Mouse (Mus musculus): ENCODE measurements around the gene Ccdc47. TPM values are rescaled to one million over a fixed set of nuclear protein-coding genes. Genes with fewer than 3 reads are reported as not detected.

Ccdc47 gene
- polyA plus RNA-seq, 1 experiment from 2014 or later, result 41.9 TPM

- no peaks in the 10 kb centered on the region for H3K27me3 ChIP-seq (replicated peaks; ENCODE audit: control insufficient read depth, insufficient read depth, low read length)
- ATAC-seq, result no peak
- H3K4me2 ChIP-seq (replicated peaks; ENCODE audit: low read depth), result no peak overlapping the region
- H3K36me3 ChIP-seq (ENCODE audit: control insufficient read depth, insufficient read depth), result peaks cover 8% of the 10 kb centered on the region
- H3K27ac ChIP-seq (ENCODE audit: low read depth, low read length), result no peak overlapping the region
- H3K4me3 ChIP-seq (ENCODE audit: low read depth, low read length), result no peak overlapping the region
- H3K9me3 ChIP-seq (ENCODE audit: control insufficient read depth), result no peaks in the 10 kb centered on the region
- no peaks in the 10 kb centered on the region for H3K4me1 ChIP-seq (replicated peaks; ENCODE audit: control insufficient read depth, insufficient read depth, low read length)
- no peak overlapping the region for H3K9ac ChIP-seq (ENCODE audit: low read depth, low read length)
- TF ChIP-seq CTCF (IDR thresholded peaks at IDR 0.05; ENCODE audit: low read depth), result no peak
- 88% methylated on average over 2 of the region's 2 CpGs for WGBS
Observed at GRCm38 (mm10) chr11:106180449-106180801, 35.7 kb downstream of the Ccdc47 start.

GRCm38 (mm10) chr11:106179711-106180448 lies 36.3 kb downstream of the Ccdc47 start:
- Histone ChIP-seq H3K27ac (ENCODE audit: low read depth, low read length) (no peak overlapping the region), H3K27me3 (replicated peaks; ENCODE audit: control insufficient read depth, insufficient read depth, low read length) (no peaks in the 10 kb centered on the region), H3K4me2 (replicated peaks; ENCODE audit: low read depth) (no peak overlapping the region), H3K4me1 (replicated peaks; ENCODE audit: control insufficient read depth, insufficient read depth, low read length) (no peaks in the 10 kb centered on the region), H3K9me3 (ENCODE audit: control insufficient read depth) (no peaks in the 10 kb centered on the region), H3K9ac (ENCODE audit: low read depth, low read length) (no peak overlapping the region), H3K4me3 (ENCODE audit: low read depth, low read length) (no peak overlapping the region), H3K36me3 (ENCODE audit: control insufficient read depth, insufficient read depth) (peaks cover 8% of the 10 kb centered on the region)
- no peak for ATAC-seq
- 69% methylated on average over 7 of the region's 7 CpGs for WGBS
- TF ChIP-seq CTCF (IDR thresholded peaks at IDR 0.05; ENCODE audit: low read depth), result no peak

GRCm38 (mm10) chr11:106178036-106178782 lies 37.9 kb downstream of the Ccdc47 start:
- Histone ChIP-seq H3K27ac (ENCODE audit: low read depth, low read length) (no peak overlapping the region), H3K4me3 (ENCODE audit: low read depth, low read length) (no peak overlapping the region), H3K4me2 (replicated peaks; ENCODE audit: low read depth) (no peak overlapping the region), H3K9me3 (ENCODE audit: control insufficient read depth) (no peaks in the 10 kb centered on the region), H3K9ac (ENCODE audit: low read depth, low read length) (no peak overlapping the region), H3K4me1 (replicated peaks; ENCODE audit: control insufficient read depth, insufficient read depth, low read length) (no peaks in the 10 kb centered on the region), H3K36me3 (ENCODE audit: control insufficient read depth, insufficient read depth) (peaks cover 8% of the 10 kb centered on the region), H3K27me3 (replicated peaks; ENCODE audit: control insufficient read depth, insufficient read depth, low read length) (no peaks in the 10 kb centered on the region)
- ATAC-seq, result no peak
- TF ChIP-seq CTCF (IDR thresholded peaks at IDR 0.05; ENCODE audit: low read depth), result no peak
- WGBS, result 71% methylated on average over 5 of the region's 5 CpGs

- H3K4me3 ChIP-seq (ENCODE audit: low read depth, low read length), result no peak overlapping the region
- H3K4me1 ChIP-seq (replicated peaks; ENCODE audit: control insufficient read depth, insufficient read depth, low read length), result no peaks in the 10 kb centered on the region
- no peak overlapping the region for H3K9ac ChIP-seq (ENCODE audit: low read depth, low read length)
- H3K9me3 ChIP-seq (ENCODE audit: control insufficient read depth), result no peaks in the 10 kb centered on the region
- no peak overlapping the region for H3K4me2 ChIP-seq (replicated peaks; ENCODE audit: low read depth)
- H3K27ac ChIP-seq (ENCODE audit: low read depth, low read length), result no peak overlapping the region
- H3K27me3 ChIP-seq (replicated peaks; ENCODE audit: control insufficient read depth, insufficient read depth, low read length), result no peaks in the 10 kb centered on the region
- TF ChIP-seq CTCF (IDR thresholded peaks at IDR 0.05; ENCODE audit: low read depth), result no peak
- peaks cover 7% of the 10 kb centered on the region for H3K36me3 ChIP-seq (ENCODE audit: control insufficient read depth, insufficient read depth)
- no peak for ATAC-seq
- 70% methylated on average over 5 of the region's 5 CpGs for WGBS
Observed at GRCm38 (mm10) chr11:106176372-106176771, 39.8 kb downstream of the Ccdc47 start.

GRCm38 (mm10) chr11:106175081-106175480 lies 41.1 kb downstream of the Ccdc47 start:
- H3K4me1 ChIP-seq (replicated peaks; ENCODE audit: control insufficient read depth, insufficient read depth, low read length), result no peaks in the 10 kb centered on the region
- no peak for TF ChIP-seq CTCF (IDR thresholded peaks at IDR 0.05; ENCODE audit: low read depth)
- 37% methylated on average over 3 of the region's 3 CpGs for WGBS
- H3K4me2 ChIP-seq (replicated peaks; ENCODE audit: low read depth), result no peak overlapping the region
- no peaks in the 10 kb centered on the region for H3K9me3 ChIP-seq (ENCODE audit: control insufficient read depth)
- H3K9ac ChIP-seq (ENCODE audit: low read depth, low read length), result no peak overlapping the region
- H3K27me3 ChIP-seq (replicated peaks; ENCODE audit: control insufficient read depth, insufficient read depth, low read length), result no peaks in the 10 kb centered on the region
- H3K36me3 ChIP-seq (ENCODE audit: control insufficient read depth, insufficient read depth), result 0 out of 2 replicates have a peak, but pooled peaks cover 4% of the 10 kb centered on the region
- H3K27ac ChIP-seq (ENCODE audit: low read depth, low read length), result no peak overlapping the region
- H3K4me3 ChIP-seq (ENCODE audit: low read depth, low read length), result no peak overlapping the region
- ATAC-seq, result no peak

GRCm38 (mm10) chr11:106174372-106174771 lies 41.8 kb downstream of the Ccdc47 start:
- ATAC-seq, result no peak
- no peak overlapping the region for H3K4me3 ChIP-seq (ENCODE audit: low read depth, low read length)
- H3K4me2 ChIP-seq (replicated peaks; ENCODE audit: low read depth), result no peak overlapping the region
- TF ChIP-seq CTCF (IDR thresholded peaks at IDR 0.05; ENCODE audit: low read depth), result no peak
- no peaks in the 10 kb centered on the region for H3K9me3 ChIP-seq (ENCODE audit: control insufficient read depth)
- H3K4me1 ChIP-seq (replicated peaks; ENCODE audit: control insufficient read depth, insufficient read depth, low read length), result no peaks in the 10 kb centered on the region
- H3K27ac ChIP-seq (ENCODE audit: low read depth, low read length), result no peak overlapping the region
- H3K36me3 ChIP-seq (ENCODE audit: control insufficient read depth, insufficient read depth), result 0 out of 2 replicates have a peak, but pooled peaks cover 4% of the 10 kb centered on the region
- H3K27me3 ChIP-seq (replicated peaks; ENCODE audit: control insufficient read depth, insufficient read depth, low read length), result no peaks in the 10 kb centered on the region
- WGBS, result 81% methylated on average over 5 of the region's 5 CpGs
- no peak overlapping the region for H3K9ac ChIP-seq (ENCODE audit: low read depth, low read length)
